Mouse (Mus musculus) cerebellum, postnatal 4 days (tissue): ENCODE measurements around the gene Gm28043.

Experiments
- DNase-seq, 2 experiments: peaks; one replicate each; pipeline ENCODE4 v3.0.0; 2022; ENCODE audit warnings: low spot score in 2 of 2, mixed read lengths in 1 of 2

Gm28043 gene

DNA sequence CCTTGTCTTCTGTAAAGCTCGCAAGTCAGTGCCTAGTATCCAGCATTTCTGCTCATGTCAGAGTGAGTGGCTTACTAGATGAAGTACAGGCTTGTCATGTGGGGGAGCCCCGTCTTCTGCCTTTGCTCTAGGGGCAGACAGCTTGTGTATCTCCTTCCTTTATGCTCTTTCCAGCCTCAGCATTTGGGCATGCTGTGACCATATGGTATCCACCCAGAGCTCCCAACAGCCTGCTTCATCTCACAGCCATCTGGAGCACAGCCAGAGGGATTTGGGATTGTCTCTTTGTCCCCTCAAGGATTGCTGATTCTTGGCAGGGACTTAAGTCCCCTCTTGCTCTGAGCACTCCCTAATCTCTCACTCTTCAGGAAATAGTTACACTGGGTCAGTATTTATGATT, 65.5 kb downstream of the Gm28043 start:
- DNase-seq = peak; percentile 36 to 84

DNA sequence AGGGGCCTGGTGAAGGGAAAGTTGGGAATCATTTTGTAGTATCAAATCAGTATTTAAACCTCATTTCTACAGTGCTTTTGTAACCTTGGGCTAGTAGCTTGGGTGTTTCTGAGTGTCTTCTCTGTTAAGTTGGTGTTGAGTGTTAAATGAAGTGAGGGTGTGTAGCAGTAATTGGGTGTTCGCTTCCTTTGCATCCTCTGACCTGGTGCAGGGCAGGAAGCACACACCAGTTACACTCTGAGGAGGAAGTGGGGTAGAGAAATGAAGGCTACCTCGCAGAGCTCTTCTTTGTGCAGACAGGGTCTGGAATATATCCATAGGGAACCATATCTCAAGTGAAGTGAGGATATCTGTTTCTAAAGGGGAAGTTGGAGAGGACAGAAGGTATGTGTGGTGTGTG, 66.2 kb downstream of the Gm28043 start:
- no peak for DNase-seq

DNA sequence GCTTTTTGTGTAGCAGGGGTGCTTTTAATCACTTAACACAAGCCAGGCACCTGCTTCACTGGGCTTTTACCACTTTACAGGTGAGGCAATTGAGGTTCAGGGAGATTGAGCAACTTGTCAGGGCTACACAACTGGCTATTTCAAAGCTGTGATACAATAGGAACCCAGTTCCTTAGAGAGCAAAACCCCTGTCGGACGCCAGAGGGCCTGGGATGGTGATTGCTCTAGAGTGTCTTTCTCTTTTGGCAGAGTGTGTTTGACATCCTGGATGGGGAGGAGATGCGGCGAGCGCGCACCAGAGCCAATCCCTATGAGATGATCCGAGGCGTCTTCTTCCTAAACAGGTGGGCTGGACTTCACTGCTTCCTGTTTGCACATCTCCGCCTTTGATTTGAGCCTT, 67.0 kb downstream of the Gm28043 start:
- no peak for DNase-seq

DNA sequence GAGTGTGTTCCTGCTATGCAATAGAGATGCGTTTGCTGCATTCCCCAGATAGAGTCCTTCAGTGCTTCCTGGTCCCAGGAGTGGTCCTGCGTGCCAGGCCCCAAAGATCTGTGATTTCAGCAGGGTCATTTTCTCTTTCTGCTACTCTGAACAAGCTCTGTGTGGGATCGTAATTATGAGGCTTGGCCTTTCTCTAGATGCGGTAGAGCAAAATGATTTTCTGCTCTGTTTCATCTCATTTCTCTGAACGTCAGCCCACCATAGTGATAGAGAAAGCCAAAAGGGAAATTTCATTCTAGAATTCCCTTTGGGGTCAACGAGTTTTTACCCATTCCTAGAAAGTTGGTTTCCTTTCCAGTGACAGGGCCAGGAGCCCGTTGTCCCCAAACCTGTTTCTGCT, 67.6 kb downstream of the Gm28043 start:
- no peak for DNase-seq

DNA sequence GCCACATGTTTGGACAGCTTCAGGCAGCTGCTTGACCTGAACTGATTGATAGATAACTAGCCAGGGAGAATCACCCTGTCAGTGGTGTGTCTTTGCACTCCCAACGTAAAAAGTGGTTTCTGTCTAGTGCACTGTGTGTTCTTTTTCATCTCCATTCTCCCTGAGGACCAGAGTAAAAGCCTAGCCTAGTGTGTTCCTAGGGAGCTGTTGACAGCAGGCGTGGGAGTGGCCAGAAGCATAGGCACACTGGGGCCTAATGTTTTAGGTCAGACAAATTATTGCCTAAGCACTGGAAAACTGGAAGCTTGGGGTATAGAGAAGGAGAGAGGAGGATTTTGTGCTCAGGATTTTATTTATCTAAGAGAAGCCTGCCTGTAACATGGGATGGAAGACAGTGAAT, 68.5 kb downstream of the Gm28043 start:
- no peak for DNase-seq

DNA sequence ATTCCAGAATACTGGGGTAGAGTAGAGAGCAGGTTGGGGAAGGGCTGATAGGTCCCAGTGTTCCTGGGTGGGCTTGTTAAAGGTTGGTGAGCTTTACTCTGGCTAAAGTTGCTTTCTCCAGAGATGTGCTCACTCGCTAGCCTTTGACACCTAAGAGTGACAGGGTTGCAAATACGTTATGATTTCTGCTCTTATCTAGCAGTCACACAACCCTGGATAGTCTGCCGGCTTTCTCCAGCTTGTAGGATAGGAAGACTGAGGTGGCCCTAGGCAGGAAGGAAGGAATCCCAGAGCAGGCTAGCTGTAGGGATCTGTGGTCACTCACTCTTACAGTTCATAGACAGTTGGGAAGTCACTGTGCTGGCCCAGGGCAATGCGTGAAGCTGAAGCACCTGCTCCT, 69.6 kb downstream of the Gm28043 start:
- no peak for DNase-seq

DNA sequence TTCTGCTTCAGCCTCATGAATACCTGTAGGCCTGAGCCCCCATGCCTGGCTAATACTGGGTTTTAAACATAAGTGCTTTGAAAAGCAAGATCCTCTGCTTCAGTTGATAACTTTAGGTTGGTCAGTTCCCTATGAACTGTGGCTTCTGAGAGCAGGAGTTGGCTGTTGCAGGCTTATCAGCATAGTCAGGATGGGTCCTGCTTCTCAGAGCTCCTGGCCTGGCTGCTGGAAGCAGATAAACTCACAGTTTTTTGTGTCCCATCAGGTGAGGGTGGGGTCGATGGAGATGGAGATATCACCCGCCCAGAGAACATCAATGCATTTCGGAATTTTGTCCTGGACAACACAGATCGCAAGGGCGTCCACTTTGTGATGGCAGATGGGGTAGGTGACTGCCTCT, 72.1 kb downstream of the Gm28043 start:
- DNase-seq = no peak

DNA sequence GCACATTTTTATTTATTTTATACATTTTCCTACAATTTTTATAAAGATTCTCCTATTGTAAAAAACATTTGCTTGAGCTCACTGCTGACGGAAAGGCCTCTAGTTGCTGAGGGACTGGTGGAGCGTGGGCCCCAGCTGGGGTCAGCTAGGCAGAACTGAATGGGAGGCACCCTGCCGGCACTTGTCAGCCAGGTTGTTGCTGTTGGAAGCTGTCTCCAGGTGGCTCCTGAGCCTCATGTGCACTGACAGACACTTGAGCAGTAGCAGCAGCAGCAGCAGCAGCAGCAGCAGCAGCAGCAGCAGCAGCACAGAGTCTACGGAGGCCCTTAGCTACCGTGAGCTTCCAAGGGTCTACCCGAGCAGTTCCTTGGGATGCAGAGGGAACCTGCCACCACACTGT, 72.7 kb downstream of the Gm28043 start:
- DNase-seq = no peak

DNA sequence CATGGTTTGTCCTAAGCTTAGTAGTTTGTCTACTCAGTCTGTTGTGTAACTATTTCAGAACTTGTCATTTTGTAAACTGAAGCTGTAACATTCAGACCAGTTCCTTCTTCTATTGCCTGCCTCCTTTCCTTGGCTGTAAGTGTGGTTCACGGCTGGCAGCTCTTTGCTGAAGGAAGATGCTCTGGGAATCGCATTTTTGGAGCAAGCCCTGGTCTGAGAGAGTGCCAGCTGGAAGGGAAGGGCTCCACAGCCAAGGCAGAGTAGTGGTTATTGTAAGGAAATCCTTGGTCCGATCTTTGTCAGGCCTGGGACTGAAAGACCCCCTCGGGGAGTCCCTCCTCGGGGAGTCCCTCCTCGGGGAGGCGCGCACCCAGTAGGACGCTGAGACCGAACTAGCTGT, 73.9 kb downstream of the Gm28043 start:
- DNase-seq = peak in 1 of 2 experiments; percentile 49

DNA sequence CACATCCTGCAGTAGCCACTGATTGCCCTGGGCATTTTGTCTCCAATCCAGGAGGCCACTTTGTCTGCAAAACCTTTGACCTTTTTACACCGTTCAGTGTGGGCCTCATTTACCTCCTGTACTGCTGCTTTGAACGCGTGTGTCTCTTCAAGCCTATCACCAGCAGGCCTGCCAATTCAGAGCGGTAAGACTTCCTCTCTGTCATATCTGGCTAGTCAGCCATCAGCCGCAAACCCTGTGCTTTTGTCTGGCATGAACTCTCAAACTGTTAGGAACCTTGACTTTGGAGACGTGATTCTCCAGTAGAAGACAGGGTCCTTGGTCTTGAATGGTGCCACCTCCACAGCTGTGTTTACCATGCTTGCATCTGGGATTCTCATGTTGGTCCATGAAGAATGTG, 75.6 kb downstream of the Gm28043 start:
- DNase-seq = no peak

DNA sequence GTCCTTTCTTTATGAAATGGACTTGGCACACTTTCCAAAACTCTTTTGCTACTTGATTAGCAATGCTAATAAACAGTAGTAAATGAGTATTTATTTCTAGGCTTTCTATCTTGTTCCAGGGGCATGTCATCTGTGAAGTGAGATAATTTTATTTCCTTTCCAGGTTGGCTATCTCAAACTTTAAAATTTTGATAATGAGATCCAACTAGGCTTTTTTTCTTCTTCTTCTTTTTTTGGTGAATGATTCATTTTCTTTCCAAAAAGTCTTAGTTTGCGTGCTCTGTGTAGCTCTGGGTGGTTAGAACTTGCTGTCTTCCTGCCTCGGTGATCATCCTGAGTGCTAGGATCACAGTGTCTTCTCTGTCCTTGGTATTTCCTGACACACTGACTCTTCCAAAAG, 78.2 kb downstream of the Gm28043 start:
- DNase-seq = no peak

DNA sequence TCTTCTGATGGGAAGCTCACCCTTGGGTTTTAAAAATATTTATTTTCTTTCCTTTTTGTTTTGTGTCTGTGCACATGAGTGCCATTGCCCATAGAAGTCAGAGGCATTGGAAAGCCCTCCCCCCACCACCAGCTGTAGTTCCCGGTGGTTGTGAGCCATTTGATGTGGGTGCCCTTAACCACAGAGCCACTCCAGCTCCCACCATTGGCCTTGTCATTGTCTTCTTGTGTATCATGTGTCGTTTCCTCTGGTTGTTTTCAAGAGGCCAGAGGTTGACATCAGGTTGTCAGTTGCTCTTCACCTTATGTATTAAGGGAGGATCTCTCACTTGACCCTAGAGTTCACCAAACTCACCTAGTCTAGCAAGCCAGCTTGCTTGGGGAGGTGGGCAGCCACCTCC, 78.9 kb downstream of the Gm28043 start:
- no peak for DNase-seq

DNA sequence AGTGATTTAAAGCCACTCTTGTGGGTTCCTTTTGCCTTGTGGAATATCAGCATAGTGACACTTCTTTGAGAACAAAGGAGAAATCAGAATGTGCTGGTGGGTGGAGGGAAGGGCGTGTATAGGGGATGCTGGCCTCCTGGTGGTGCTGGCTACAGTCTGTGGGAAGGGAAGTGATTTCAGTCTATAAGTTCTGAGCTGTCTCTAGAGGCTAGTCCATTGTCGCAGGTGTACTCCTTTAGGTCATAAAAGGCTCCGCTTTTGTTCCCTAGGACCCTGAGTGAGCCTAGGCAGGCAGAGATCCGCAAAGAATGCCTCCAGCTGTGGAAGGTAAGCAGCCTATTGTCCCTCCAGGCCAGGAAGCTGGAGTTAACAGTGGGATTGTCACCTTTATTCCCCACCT, 79.8 kb downstream of the Gm28043 start:
- no peak for DNase-seq

DNA sequence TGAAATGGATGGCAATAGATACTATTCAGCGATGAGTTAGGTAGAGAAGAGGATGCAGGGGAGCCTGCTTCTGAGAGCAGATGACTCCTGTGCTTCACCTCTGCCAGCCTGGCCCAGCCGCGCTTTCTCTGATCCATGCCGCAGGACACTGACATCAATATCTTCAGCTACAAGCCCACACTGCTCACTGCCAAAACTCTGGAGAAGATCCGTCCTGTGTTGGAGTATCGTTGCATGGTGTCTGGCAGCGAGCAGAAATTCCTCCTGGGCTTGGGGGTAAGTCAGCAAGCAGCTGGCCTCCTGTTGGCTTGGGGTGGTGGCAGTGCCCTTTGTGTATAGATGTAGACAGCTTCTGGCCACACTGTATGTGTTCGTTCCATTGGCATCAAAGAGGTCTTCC, 82.3 kb downstream of the Gm28043 start:
- no peak for DNase-seq

DNA sequence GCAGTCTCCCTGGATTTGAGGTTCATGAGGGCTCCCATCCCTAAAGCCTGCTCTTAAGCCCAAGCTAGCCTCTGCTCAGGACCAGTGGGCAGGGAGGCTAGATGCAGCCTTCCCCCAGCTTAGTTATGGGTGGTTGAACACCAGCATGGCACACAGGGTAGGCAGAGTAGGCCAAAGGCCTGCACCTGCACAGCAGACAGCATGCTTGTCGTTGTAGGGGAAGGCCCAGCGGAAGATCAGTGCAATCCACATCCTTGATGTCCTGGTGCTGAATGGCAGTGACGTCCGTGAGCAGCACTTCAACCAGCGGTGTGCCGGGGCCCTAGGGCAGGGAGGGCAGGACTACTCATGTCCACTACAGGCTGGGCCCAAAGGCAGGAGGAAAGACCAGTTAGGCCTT, 83.7 kb downstream of the Gm28043 start:
- DNase-seq = no peak

DNA sequence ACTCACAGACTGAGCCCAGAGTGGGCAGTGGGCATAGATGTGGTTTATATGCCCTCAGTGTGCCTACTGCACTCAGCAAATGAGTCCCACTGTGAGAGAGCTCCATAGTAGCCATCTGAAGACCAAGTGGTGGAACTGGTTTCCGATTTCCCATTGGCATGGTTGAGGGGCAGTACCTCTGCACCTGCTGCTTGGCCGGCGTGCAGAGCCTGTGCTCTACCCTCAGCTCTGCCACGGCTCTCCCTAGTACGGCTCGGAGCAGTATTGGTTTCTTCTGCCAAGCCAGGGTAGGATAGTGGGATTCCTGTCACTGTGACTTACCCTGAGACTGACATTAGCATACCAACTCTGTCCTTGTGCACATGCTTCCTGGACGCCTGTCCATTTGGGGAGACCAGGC, 85.9 kb downstream of the Gm28043 start:
- DNase-seq = no peak

DNA sequence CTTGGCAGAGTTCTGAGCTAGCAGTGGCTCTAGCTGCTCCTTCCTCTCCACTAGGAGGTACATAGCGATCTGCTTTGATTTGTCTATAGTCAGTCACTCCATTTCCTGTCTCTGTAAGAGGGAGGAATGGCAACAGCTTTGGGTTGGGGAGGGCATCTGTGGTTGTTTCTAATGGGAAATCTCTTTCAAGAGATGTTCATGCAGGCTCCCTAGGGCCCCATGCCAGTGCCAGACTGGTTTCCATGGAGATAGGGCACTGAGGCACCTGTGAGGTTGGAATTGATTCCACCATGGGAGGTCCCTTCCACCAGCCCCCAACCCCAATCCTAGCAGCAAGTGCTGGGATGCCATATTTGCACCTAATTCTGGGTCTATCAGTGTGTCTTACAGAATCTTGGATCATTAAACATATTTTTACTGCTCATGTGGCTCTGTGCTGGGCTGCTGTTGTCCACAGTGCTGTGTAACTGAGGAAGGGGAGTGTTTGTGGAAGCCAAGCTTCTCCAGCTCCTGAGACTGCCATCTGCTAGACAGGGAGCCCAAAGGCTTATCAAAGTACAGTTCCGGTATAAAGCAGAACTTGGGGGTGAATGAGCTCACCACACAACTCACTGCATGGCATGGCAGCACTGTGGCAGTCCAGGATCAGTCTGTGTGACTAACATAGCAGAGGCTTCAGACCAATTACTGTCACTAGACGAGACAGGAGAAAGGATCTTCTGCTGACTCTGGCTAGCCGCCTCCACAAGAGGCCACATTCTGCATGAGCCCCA, 88.4 kb downstream of the Gm28043 start:
- no peak for DNase-seq

DNA sequence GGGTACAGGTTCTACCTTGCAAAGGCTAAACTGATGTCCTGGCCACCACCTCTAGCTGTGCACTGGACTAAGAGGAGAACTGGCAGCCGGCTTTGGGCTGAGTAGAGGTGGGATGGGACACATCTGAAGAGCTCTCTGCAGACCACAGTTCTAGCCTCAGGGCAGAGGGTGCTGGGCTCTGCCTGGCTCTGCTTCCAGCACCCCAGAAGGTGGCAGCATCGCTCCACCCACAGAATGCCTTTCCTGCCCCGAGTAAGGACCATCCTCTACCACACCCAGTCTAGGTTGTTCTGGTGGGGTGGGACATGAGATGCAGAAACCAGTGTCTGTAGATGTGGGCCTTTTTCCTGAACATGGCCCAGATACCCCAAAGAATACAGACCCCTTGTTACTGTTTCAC, 90.1 kb downstream of the Gm28043 start:
- DNase-seq = peak; percentile 57 to 76

DNA sequence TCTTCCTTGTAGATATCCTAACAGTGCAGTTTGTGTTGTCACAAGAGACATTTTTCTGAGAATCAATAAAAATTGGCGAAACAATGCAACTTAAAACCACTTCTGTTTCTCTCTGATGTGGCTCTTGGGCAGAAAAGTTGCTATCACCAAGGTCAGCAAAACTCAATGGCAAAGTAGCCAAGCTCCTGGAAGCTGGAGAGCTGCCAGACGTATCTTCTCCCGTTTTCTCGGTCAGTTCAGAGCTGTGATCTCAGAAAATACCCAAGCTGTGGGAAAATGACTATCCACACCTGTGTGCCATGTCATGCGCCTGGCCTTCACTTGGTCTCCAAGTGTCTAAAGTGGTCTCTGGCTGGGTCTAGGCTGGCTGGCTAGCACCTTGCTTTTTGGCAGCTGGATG, 91.2 kb downstream of the Gm28043 start:
- no peak for DNase-seq

DNA sequence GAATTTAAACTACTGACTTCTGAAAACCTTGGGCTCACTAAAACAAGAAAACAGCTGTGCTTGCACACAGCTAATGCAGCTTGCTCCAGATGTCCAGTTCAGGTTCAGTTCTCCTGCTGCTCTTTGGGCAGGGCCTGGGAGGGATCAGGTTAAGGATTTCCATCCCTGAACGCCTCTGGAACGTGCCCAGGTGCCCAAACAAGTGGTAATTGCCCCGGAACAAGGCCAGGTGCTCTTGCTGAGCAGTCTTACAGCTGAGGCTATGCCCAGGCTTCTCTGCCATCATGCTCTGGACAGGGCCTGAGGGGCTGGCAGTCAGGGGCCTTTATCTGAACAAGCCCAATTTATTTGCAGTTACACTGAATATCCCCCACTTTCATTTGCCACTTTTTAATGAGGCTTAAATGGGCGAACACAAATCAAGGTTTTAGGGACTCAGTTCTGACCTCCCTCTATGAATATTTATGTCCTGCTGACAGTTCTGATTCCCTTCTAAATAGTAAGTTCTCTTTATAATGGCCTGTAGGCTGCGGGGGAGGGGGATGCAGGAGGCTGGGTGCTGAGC, 92.4 kb downstream of the Gm28043 start:
- no peak for DNase-seq

DNA sequence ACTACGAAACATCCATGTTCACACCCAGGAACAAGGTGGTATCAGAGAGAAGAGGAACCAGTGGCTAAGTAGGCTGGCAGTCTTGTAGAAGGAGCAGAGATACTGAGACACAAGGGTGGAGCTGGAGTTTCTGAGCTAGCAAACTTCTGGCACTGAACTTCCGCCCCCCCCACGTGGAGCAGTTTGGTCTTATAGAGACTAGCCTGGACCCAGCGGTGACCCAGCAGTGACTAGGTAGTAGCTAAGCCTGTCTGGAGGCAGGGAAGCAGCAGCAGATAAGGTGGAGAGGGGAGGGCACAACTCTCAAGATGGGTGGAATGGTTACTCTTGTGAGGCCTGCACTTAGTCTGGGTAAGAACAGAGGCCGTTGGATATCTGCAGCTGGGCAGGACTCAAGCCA, 94.1 kb downstream of the Gm28043 start:
- DNase-seq = no peak

DNA sequence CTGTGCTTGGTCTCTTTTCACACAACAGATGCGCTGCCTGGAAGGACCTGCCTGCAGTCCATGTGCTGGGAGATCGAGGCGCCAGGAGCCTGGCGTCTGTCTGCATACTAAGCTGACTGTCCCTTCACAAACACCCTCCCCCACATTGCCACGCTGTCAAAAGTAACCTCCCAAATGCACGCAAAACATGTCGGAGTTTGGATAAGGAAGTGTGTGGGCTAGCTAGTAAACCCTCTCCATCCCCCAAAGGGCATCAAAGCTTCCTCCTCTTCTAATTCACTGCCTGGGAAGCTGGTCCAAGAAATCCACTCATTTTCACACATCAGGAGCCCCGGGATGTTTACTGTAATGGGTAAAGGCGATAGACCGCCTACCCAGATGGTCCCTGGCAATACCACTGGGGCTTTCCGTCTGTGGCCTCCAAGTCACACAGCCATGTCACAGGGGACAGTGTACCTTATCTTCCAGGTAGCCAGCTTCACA, 95.9 kb downstream of the Gm28043 start:
- no peak for DNase-seq

DNA sequence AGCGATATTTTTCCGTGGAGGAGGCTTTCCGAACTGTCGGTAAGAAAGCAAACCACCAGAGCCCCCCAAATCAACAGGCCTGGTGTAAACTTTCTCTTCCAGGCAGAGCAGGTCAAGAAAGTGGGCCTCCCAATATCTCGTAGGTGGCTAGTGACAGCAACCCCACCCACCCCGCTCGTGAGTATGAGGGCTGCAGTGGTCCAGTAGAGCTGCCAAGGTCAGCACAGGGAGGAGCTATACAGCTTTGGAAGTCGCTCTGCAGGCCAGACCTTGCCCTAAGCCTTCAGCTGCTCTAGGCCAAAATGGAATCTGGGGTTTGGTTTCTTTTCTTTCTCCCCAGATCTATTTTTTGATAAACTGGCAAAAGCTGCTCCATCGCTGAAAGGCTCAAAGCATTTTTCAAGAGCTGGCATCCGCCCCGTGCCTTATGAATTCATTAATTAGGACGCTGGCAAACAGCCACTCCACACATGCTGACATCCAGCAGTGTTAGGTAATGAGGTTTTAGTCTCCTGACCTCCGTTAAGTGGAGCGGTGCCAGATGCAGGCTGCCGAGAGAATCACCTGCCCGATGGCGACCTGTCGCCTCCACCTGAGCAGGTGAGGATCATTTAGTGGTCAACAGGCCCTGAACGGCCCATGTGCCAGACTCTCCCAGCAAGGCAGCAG, 96.5 kb downstream of the Gm28043 start:
- DNase-seq = peak in 1 of 2 experiments; percentile 85
